Mouse (Mus musculus) stomach, adult 2 months (tissue): ENCODE measurements around the gene Krt7. TPM values are rescaled to one million over a fixed set of nuclear protein-coding genes. Genes with fewer than 3 reads are reported as not detected.

ENCODE experiments used
- polyA plus RNA-seq: library from polyadenylated mRNA; depleted of rRNA; stranded (reverse); fragments of >200 nt; gene quantifications from 2 replicates; pipeline ENCODE4 v1.2.3, GENCODE M21; 2012; rRNA removed

Gene Krt7
- 49.2 and 61.5 TPM in 2 replicates for polyA plus RNA-seq

GRCm38 (mm10) chr15:101410775-101411174 lies at the start of gene Krt7:
Krt7 (plus strand) TSS chr15:101411043.

GRCm38 (mm10) chr15:101370101-101370911 lies 40.5 kb upstream of the Krt7 start, which contains the start of gene Krt80:
Krt80 (minus strand) TSS chr15:101370162.

GRCm38 (mm10) chr15:101438555-101438954 lies 27.7 kb downstream of the Krt7 start, which contains the start of gene Krt87:
Krt87 (minus strand) TSS chr15:101438804.

GRCm38 (mm10) chr15:101447444-101447843 lies 36.6 kb downstream of the Krt7 start, which contains the start of gene Krt88:
Krt88 (plus strand) TSS chr15:101447744.

GRCm38 (mm10) chr15:101463651-101464050 lies 52.8 kb downstream of the Krt7 start, which contains the start of gene Krt81:
Krt81 (minus strand) TSS chr15:101463751.

GRCm38 (mm10) chr15:101472952-101473528 lies 62.2 kb downstream of the Krt7 start, which contains the start of gene Krt86:
Krt86 (plus strand) TSS chr15:101473478.

Other genes with a start within 250 kb of the Krt7 start
- gene Acvr1b, start 237.0 kb upstream of the Krt7 start, polyA plus RNA-seq = 20.5 and 24.8 TPM in 2 replicates
- 7.5 and 12.5 TPM in 2 replicates for gene Grasp, start 186.9 kb upstream of the Krt7 start, polyA plus RNA-seq
- 6.7 and 8.3 TPM in 2 replicates for gene Nr4a1, start 156.8 kb upstream of the Krt7 start, polyA plus RNA-seq
- gene Atg101, start 126.8 kb upstream of the Krt7 start, polyA plus RNA-seq = 19.1 and 20.5 TPM in 2 replicates
- gene 6030408B16Rik, start 117.8 kb upstream of the Krt7 start, polyA plus RNA-seq = 0.53 and 0.61 TPM in 2 replicates
- gene Krt80, start 40.9 kb upstream of the Krt7 start, polyA plus RNA-seq = 29.1 and 37.8 TPM in 2 replicates
- 0.04 and 0.14 TPM in 2 replicates for gene Krt87, start 27.8 kb downstream of the Krt7 start, polyA plus RNA-seq
- not detected in 2 replicates for gene Krt88, start 36.7 kb downstream of the Krt7 start, polyA plus RNA-seq
- gene Krt81, start 52.7 kb downstream of the Krt7 start, polyA plus RNA-seq = not detected in 2 replicates
- 0.08 TPM in 1 of 2 replicates, not detected in the other for gene Krt86, start 62.4 kb downstream of the Krt7 start, polyA plus RNA-seq
- gene Krt83, start 80.5 kb downstream of the Krt7 start, polyA plus RNA-seq = 0.15 TPM in 1 of 2 replicates, not detected in the other
- gene Gm49425, start 106.2 kb downstream of the Krt7 start, polyA plus RNA-seq = not detected in 2 replicates
- 0.26 and 0.28 TPM in 2 replicates for gene Krt84, start 121.8 kb downstream of the Krt7 start, polyA plus RNA-seq
- not detected in 2 replicates for gene Krt82, start 139.6 kb downstream of the Krt7 start, polyA plus RNA-seq
- gene Krt90, start 151.9 kb downstream of the Krt7 start, polyA plus RNA-seq = 0.11 and 0.24 TPM in 2 replicates
- gene Krt75, start 162.9 kb downstream of the Krt7 start, polyA plus RNA-seq = 0.73 and 0.98 TPM in 2 replicates
- not detected in 2 replicates for gene Gm5414, start 217.1 kb downstream of the Krt7 start, polyA plus RNA-seq
- not detected in 2 replicates for gene Gm5478, start 236.3 kb downstream of the Krt7 start, polyA plus RNA-seq